Mouse (Mus musculus) forebrain, embryonic 15.5 days (tissue): ENCODE measurements around the gene Nckipsd. TPM values are rescaled to one million over a fixed set of nuclear protein-coding genes. Genes with fewer than 3 reads are reported as not detected.

Experiments used
- ATAC-seq: fragments of 200-750 bp; cut with Nextera tagmentation; replicated peaks from 2 replicates; pipeline ENCODE4 v1.8.0; 2017; ENCODE audit warnings: mild to moderate bottlenecking, moderate TSS enrichment, moderate library complexity
- H3K27ac ChIP-seq: fragments of 300-500 bp; sonication (generic); replicated peaks from 2 replicates; pipeline ENCODE4 v1.5.1; 2015; ENCODE audit warnings: mild to moderate bottlenecking, inconsistent platforms
- H3K27me3 ChIP-seq: fragments of 300-500 bp; sonication (generic); 2 replicates; pipeline ENCODE4 v1.6.1; 2015; ENCODE audit warnings: inconsistent platforms
- H3K36me3 ChIP-seq: fragments of 300-500 bp; sonication (generic); 2 replicates; pipeline ENCODE4 v1.6.1; 2015; ENCODE audit warnings: mild to moderate bottlenecking, inconsistent platforms
- H3K4me1 ChIP-seq: fragments of 300-500 bp; sonication (generic); 2 replicates; pipeline ENCODE4 v1.6.1; 2015; ENCODE audit warnings: inconsistent platforms
- H3K4me2 ChIP-seq: fragments of 300-500 bp; sonication (generic); replicated peaks from 2 replicates; pipeline ENCODE4 v1.6.1; 2015; ENCODE audit warnings: mild to moderate bottlenecking, inconsistent platforms
- H3K4me3 ChIP-seq: fragments of 300-500 bp; sonication (generic); 2 replicates; pipeline ENCODE4 v1.5.1; 2015; ENCODE audit warnings: mild to moderate bottlenecking, inconsistent platforms
- H3K9ac ChIP-seq: fragments of 300-500 bp; sonication (generic); replicated peaks from 2 replicates; pipeline ENCODE4 v1.6.1; 2015; ENCODE audit warnings: mild to moderate bottlenecking, inconsistent platforms
- H3K9me3 ChIP-seq: fragments of 300-500 bp; sonication (generic); 2 replicates; pipeline ENCODE4 v1.6.1; 2016; ENCODE audit warnings: inconsistent platforms
- WGBS: fragments of 180-500 bp; shearing (Covaris S2); methylation state at CpG from one replicate; pipeline ENCODE4 v1.1.7; 2015; ENCODE audit warnings: mixed read lengths; 5-methylcytosine and 5-hydroxymethylcytosine counted together
- polyA plus RNA-seq: library from polyadenylated mRNA; unstranded; fragments of >200 nt; fragmentation: Nextera tagmentation; extraction: Ambion mirVana; gene quantifications from 2 replicates; pipeline ENCODE4 v1.2.1, GENCODE M21; 2015

Gene Nckipsd
- polyA plus RNA-seq, 1 experiment from 2014 or later, result 21.2 TPM

DNA sequence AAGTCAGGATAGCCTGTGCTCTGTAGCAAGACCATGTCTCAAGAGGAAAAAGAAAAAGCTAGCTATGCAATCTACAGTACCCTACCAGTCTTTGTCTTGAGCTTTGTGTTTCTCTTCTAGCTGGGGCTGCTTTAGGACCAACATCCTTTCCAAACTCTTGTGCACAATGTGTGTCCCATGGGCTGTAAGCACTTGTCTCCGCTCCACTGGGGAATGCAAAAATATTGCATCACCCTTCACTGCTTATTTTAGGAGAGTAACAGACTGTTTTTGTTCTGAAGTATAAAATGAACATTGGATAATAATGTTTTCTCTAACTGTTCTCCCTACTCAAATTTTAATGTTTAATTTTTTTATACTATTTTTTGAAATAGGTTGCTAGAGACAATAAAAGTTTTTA, 21.7 kb upstream of the Nckipsd start:
- peak overlapping the region; percentile 68 for H3K4me3 ChIP-seq
- peak overlapping the region; percentile 81 for H3K4me2 ChIP-seq
- no peaks in the 10 kb centered on the region for H3K27me3 ChIP-seq
- 68% methylated on average over 1 of the region's 1 CpGs for WGBS
- H3K9me3 ChIP-seq, result no peaks in the 10 kb centered on the region
- ATAC-seq, result no peak
- no peak overlapping the region for H3K9ac ChIP-seq
- H3K4me1 ChIP-seq, result peaks cover 71% of the 10 kb centered on the region
- no peaks in the 10 kb centered on the region for H3K36me3 ChIP-seq
- H3K27ac ChIP-seq, result no peak overlapping the region

GRCm38 (mm10) chr9:108787080-108787479, 21.1 kb upstream of the Nckipsd start:
- peak overlapping the region; percentile 81 for H3K4me2 ChIP-seq
- H3K27me3 ChIP-seq, result no peaks in the 10 kb centered on the region
- no peak overlapping the region for H3K9ac ChIP-seq
- H3K4me1 ChIP-seq, result peaks cover 77% of the 10 kb centered on the region
- no peak for ATAC-seq
- H3K27ac ChIP-seq, result no peak overlapping the region
- H3K9me3 ChIP-seq, result no peaks in the 10 kb centered on the region
- 93% methylated on average over 2 of the region's 2 CpGs for WGBS
- no peaks in the 10 kb centered on the region for H3K36me3 ChIP-seq
- H3K4me3 ChIP-seq, result peak overlapping the region; percentile 4; the same call in 1 of the 2 replicates

- Histone ChIP-seq H3K27me3 (no peaks in the 10 kb centered on the region), H3K9me3 (no peaks in the 10 kb centered on the region), H3K9ac (no peak overlapping the region), H3K27ac (no peak overlapping the region), H3K4me2 (peak overlapping the region; percentile 2; the same call in 1 of the 2 replicates), H3K36me3 (no peaks in the 10 kb centered on the region), H3K4me3 (no peak overlapping the region), H3K4me1 (peaks cover 85% of the 10 kb centered on the region)
- WGBS, result 78% methylated on average over 3 of the region's 3 CpGs
- ATAC-seq, result no peak
These were observed 19.5 kb upstream of the Nckipsd start for GRCm38 (mm10) chr9:108788713-108789112.

GRCm38 (mm10) chr9:108792307-108792706, 15.9 kb upstream of the Nckipsd start:
- Histone ChIP-seq H3K9ac (no peak overlapping the region), H3K4me2 (no peak overlapping the region), H3K4me1 (peaks cover 96% of the 10 kb centered on the region), H3K27me3 (no peaks in the 10 kb centered on the region), H3K9me3 (no peaks in the 10 kb centered on the region), H3K4me3 (no peak overlapping the region), H3K27ac (no peak overlapping the region), H3K36me3 (peaks cover 14% of the 10 kb centered on the region)
- 96% methylated on average over 1 of the region's 1 CpGs for WGBS
- ATAC-seq, result no peak

GRCm38 (mm10) chr9:108792730-108793129, 15.4 kb upstream of the Nckipsd start:
- Histone ChIP-seq H3K4me3 (no peak overlapping the region), H3K36me3 (peaks cover 18% of the 10 kb centered on the region), H3K27me3 (no peaks in the 10 kb centered on the region), H3K27ac (no peak overlapping the region), H3K9me3 (no peaks in the 10 kb centered on the region), H3K4me1 (peaks cover 93% of the 10 kb centered on the region), H3K9ac (no peak overlapping the region), H3K4me2 (no peak overlapping the region)
- WGBS, result 28% methylated on average over 3 of the region's 3 CpGs
- no peak for ATAC-seq

DNA sequence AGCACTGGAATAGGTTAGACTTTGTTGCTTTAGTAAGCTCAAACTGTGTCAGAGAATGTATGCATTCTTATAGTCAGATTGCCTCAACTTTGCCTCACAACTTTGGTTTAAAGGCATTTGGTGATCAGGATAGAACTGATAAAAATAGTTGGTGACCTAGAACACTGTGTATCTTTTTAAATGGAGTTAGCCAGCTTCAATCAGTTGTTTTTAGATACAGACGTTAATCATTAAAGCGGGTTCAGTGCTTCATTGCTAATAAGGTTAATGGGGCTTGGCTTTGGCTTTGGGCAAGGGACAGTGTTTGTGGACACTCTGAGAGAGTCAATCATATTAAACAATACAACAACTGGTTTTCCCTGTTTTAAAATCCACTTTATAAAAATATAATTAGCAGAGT, 12.9 kb upstream of the Nckipsd start:
- Histone ChIP-seq H3K9ac (no peak overlapping the region), H3K36me3 (peaks cover 42% of the 10 kb centered on the region), H3K4me3 (no peak overlapping the region), H3K9me3 (no peaks in the 10 kb centered on the region), H3K27ac (no peak overlapping the region), H3K4me2 (no peak overlapping the region), H3K4me1 (peaks cover 70% of the 10 kb centered on the region), H3K27me3 (no peaks in the 10 kb centered on the region)
- WGBS, result 47% methylated on average over 2 of the region's 2 CpGs
- no peak for ATAC-seq

- Histone ChIP-seq H3K4me1 (peaks cover 66% of the 10 kb centered on the region), H3K9me3 (no peaks in the 10 kb centered on the region), H3K4me3 (no peak overlapping the region), H3K9ac (0 out of 2 replicates have a peak overlapping the region, but pooled peaks have one; percentile 2), H3K27ac (peak overlapping the region; percentile 31; the same call in 1 of the 2 replicates), H3K4me2 (peak overlapping the region; percentile 25), H3K27me3 (no peaks in the 10 kb centered on the region), H3K36me3 (peaks cover 45% of the 10 kb centered on the region)
- 29% methylated on average over 11 of the region's 11 CpGs for WGBS
- peak; percentile 33 for ATAC-seq
These were observed 12.4 kb upstream of the Nckipsd start for GRCm38 (mm10) chr9:108795762-108796161.

DNA sequence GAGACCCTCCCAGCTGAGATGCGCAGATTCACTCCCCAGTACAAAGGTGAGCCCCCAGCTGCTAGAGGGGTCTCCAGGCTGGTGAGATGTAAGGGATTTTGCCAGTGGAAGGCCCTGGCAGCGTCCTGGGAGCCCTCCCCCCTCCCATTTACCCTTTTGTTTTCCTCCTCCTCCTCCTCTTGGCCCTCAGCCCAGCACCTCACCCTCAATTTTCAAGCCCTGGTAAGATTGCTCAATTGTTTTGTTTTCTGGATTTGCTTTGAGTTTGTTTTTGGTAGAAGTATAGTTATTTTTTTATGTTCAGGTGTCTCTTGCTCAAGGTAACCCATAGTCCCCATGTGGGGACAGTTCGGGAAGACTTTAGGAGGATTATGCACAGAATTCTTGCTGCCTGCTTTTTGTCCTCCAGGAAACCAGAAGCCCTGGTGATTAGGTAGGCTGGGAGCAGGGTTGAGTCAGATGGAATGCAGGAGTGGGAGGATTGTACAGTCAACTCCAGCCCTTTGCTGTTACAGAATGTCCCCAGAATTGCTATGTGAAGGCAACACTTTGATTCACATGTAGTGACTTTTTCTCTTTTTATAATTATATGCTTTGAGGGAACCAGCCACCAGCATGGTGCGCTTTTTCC, 11.7 kb upstream of the Nckipsd start:
- 0 out of 2 replicates have a peak overlapping the region, but pooled peaks have one; percentile 25 for H3K4me2 ChIP-seq
- H3K36me3 ChIP-seq, result peaks cover 51% of the 10 kb centered on the region
- H3K9me3 ChIP-seq, result no peaks in the 10 kb centered on the region
- peaks cover 59% of the 10 kb centered on the region for H3K4me1 ChIP-seq
- H3K9ac ChIP-seq, result 0 out of 2 replicates have a peak overlapping the region, but pooled peaks have one; percentile 2
- no peak overlapping the region for H3K4me3 ChIP-seq
- ATAC-seq, result no peak
- H3K27me3 ChIP-seq, result no peaks in the 10 kb centered on the region
- H3K27ac ChIP-seq, result peak overlapping the region; percentile 31; the same call in 1 of the 2 replicates
- 36% methylated on average over 4 of the region's 4 CpGs for WGBS

- H3K36me3 ChIP-seq, result peaks cover 61% of the 10 kb centered on the region
- peaks cover 49% of the 10 kb centered on the region for H3K4me1 ChIP-seq
- H3K4me3 ChIP-seq, result no peak overlapping the region
- H3K27ac ChIP-seq, result no peak overlapping the region
- no peaks in the 10 kb centered on the region for H3K27me3 ChIP-seq
- ATAC-seq, result no peak
- whole genome bisulfite sequencing, result 70% methylated on average over 7 of the region's 7 CpGs
- H3K9ac ChIP-seq, result no peak overlapping the region
- H3K4me2 ChIP-seq, result no peak overlapping the region
- no peaks in the 10 kb centered on the region for H3K9me3 ChIP-seq
These were observed 10.7 kb upstream of the Nckipsd start for GRCm38 (mm10) chr9:108797477-108797876.

GRCm38 (mm10) chr9:108798508-108799075, 9.6 kb upstream of the Nckipsd start:
- Histone ChIP-seq H3K27ac (no peak overlapping the region), H3K4me2 (no peak overlapping the region), H3K9ac (no peak overlapping the region), H3K4me1 (peaks cover 38% of the 10 kb centered on the region), H3K4me3 (no peak overlapping the region), H3K27me3 (no peaks in the 10 kb centered on the region), H3K9me3 (no peaks in the 10 kb centered on the region), H3K36me3 (peaks cover 71% of the 10 kb centered on the region)
- ATAC-seq, result no peak
- 87% methylated on average over 5 of the region's 5 CpGs for WGBS

DNA sequence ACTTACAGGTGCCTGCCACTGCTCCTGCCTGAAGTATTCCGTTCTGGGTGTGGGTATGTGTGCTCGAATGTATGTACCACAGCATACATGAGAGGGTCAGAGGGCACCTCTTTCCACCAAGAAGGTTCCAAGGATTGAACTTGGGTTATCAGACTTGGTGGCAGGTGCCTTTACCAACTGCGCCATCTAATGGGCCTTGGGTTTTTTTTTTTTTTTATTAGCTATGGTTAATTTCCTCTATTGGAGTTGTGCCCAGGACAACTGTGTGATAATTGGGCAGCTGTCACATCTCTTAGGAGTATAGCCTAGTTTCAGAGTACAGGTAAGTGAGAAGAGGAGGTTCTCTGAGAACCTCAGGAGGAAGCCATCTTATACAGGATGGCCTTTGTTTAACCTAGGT, 8.6 kb upstream of the Nckipsd start:
- H3K4me2 ChIP-seq, result no peak overlapping the region
- no peak for ATAC-seq
- H3K4me3 ChIP-seq, result no peak overlapping the region
- H3K9ac ChIP-seq, result no peak overlapping the region
- H3K4me1 ChIP-seq, result peaks cover 28% of the 10 kb centered on the region
- WGBS, result 70% methylated on average over 3 of the region's 3 CpGs
- H3K27ac ChIP-seq, result no peak overlapping the region
- peaks cover 80% of the 10 kb centered on the region for H3K36me3 ChIP-seq
- no peaks in the 10 kb centered on the region for H3K27me3 ChIP-seq
- H3K9me3 ChIP-seq, result no peaks in the 10 kb centered on the region

- no peaks in the 10 kb centered on the region for H3K9me3 ChIP-seq
- H3K27ac ChIP-seq, result no peak overlapping the region
- no peak for ATAC-seq
- no peak overlapping the region for H3K4me3 ChIP-seq
- H3K4me2 ChIP-seq, result no peak overlapping the region
- H3K9ac ChIP-seq, result no peak overlapping the region
- WGBS, result 84% methylated on average over 8 of the region's 8 CpGs
- H3K36me3 ChIP-seq, result peaks cover 68% of the 10 kb centered on the region
- peaks cover 19% of the 10 kb centered on the region for H3K4me1 ChIP-seq
- no peaks in the 10 kb centered on the region for H3K27me3 ChIP-seq
These were observed 2.4 kb upstream of the Nckipsd start for GRCm38 (mm10) chr9:108805768-108806167.
